Mouse (Mus musculus) embryonic facial prominence, embryonic 12.5 days (tissue): ENCODE measurements at regions not wholly inside any gene's neighbourhood (a gene's known extent, or its start where the extent isn't known, plus 50 kb on each side); places are given as distances from the start of the nearest gene placed in this dataset.

Source experiments
- ATAC-seq: fragments of 200-750 bp; cut with Nextera tagmentation; 2 replicates; pipeline ENCODE4 v1.8.0; 2017; ENCODE audit not compliant: insufficient number of reproducible peaks, insufficient read depth, low FRiP score, low TSS enrichment
- H3K27ac ChIP-seq: fragments of 300-500 bp; sonication (generic); 2 replicates; pipeline ENCODE4 v1.5.1; 2016; ENCODE audit warnings: mild to moderate bottlenecking
- H3K27me3 ChIP-seq: fragments of 300-500 bp; sonication (generic); 2 replicates; pipeline ENCODE4 v1.6.1; 2016; ENCODE audit warnings: mild to moderate bottlenecking, moderate library complexity
- H3K36me3 ChIP-seq: fragments of 300-500 bp; sonication (generic); 2 replicates; pipeline ENCODE4 v1.6.1; 2016; ENCODE audit warnings: mild to moderate bottlenecking
- H3K4me1 ChIP-seq: fragments of 300-500 bp; sonication (generic); 2 replicates; pipeline ENCODE4 v1.6.1; 2016
- H3K4me2 ChIP-seq: fragments of 300-500 bp; sonication (generic); replicated peaks from 2 replicates; pipeline ENCODE4 v1.6.1; 2016; ENCODE audit warnings: mild to moderate bottlenecking, moderate library complexity
- H3K4me3 ChIP-seq: fragments of 300-500 bp; sonication (generic); 2 replicates; pipeline ENCODE4 v1.5.1; 2016; ENCODE audit warnings: mild to moderate bottlenecking
- H3K9ac ChIP-seq: fragments of 300-500 bp; sonication (generic); 2 replicates; pipeline ENCODE4 v1.6.1; 2016; ENCODE audit warnings: mild to moderate bottlenecking, moderate library complexity
- H3K9me3 ChIP-seq: fragments of 300-500 bp; sonication (generic); 2 replicates; pipeline ENCODE4 v1.6.1; 2016; ENCODE audit warnings: mild to moderate bottlenecking, moderate library complexity
- WGBS: fragments of 180-500 bp; shearing (Covaris S2); methylation state at CpG from one replicate; pipeline ENCODE4 v1.1.7; 2016; 5-methylcytosine and 5-hydroxymethylcytosine counted together

DNA sequence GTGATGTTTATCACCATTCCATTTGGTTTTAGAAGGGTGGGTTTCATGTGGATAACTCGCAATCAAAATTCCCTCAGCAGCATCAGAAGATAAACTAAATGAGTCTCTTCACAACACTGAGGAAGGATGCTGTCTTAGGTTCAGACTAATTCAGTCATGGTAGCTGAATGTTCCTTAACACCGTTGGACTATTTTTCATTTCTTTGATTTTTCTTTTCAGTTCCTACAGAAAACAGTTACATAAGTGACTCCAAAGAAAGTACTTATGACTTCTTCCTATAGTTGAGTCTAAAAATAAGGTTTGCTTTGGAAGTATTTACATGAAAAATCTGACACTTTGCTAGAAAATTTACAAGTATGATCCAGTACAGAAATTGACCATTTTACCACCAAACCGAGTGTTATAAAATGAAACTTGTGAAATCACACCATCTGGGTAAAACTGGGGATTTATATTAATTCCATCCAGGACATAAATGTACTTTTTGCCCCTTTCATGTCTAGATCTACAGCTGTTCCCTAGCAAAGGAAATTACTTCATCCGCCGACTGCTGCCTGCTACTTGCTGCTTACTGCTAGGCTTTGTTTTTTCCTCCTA, 430.3 kb downstream of the Lipi start:
- no peak overlapping the region for H3K9ac ChIP-seq
- H3K4me3 ChIP-seq, result no peak overlapping the region
- H3K36me3 ChIP-seq, result no peaks in the 10 kb centered on the region
- H3K27ac ChIP-seq, result no peak overlapping the region
- ATAC-seq, result no peak
- no peak overlapping the region for H3K4me2 ChIP-seq
- H3K4me1 ChIP-seq, result no peaks in the 10 kb centered on the region
- 83% methylated on average over 5 of the region's 5 CpGs for WGBS
- no peaks in the 10 kb centered on the region for H3K9me3 ChIP-seq
- H3K27me3 ChIP-seq, result no peaks in the 10 kb centered on the region
